Mouse (Mus musculus) kidney, adult 2 months (tissue): ENCODE measurements around the gene Sarm1.

Experiments used
- CTCF ChIP-seq: fragments of 200-500 bp; conservative IDR thresholded peaks from 2 replicates; pipeline ENCODE4 v1.5.1; 2011; ENCODE audit warnings: low read depth, mild to moderate bottlenecking, control low read depth, low read length, moderate library complexity, mixed read lengths; ENCODE audit not compliant: insufficient read depth, insufficient read length
- POLR2A ChIP-seq: fragments of 200-500 bp; IDR thresholded peaks from one replicate; pipeline ENCODE4 v1.6.1; 2011; ENCODE audit warnings: low read depth, low read length, control low read depth

GRCm38 (mm10) chr11:78471326-78472103 lies 26.0 kb downstream of the Sarm1 start:
- TF ChIP-seq POLR2A (no peak), CTCF (no peak)
